Mouse (Mus musculus) layer of hippocampus, postnatal 10 days (tissue): Measurements from ENCODE around the gene 1700030J22Rik. TPM values are rescaled to one million over a fixed set of nuclear protein-coding genes. Genes with fewer than 3 reads are reported as not detected.

Experiments
- DNase-seq, 2 experiments: peaks; one replicate each; pipeline ENCODE4 v3.0.0; 2021; ENCODE audit warnings: low spot score in 2 of 2
- long read RNA-seq: library from polyadenylated mRNA; stranded (forward); transcript quantifications from one replicate; pipeline ENCODE4 v2.0.0, GENCODE M21; 2023
- total RNA-seq, 2 experiments: library from RNA; stranded (reverse); gene quantifications; 2 replicates each; pipeline ENCODE4 v1.2.3; 2021

1700030J22Rik gene
- total RNA-seq: 10 to 100 TPM; 10.2 TPM
- long read RNA-seq, partial matches to known transcripts: 0 of 1 reads
- long read RNA-seq, other reads (novel, unspliced or antisense): 0 of 1 reads

DNA sequence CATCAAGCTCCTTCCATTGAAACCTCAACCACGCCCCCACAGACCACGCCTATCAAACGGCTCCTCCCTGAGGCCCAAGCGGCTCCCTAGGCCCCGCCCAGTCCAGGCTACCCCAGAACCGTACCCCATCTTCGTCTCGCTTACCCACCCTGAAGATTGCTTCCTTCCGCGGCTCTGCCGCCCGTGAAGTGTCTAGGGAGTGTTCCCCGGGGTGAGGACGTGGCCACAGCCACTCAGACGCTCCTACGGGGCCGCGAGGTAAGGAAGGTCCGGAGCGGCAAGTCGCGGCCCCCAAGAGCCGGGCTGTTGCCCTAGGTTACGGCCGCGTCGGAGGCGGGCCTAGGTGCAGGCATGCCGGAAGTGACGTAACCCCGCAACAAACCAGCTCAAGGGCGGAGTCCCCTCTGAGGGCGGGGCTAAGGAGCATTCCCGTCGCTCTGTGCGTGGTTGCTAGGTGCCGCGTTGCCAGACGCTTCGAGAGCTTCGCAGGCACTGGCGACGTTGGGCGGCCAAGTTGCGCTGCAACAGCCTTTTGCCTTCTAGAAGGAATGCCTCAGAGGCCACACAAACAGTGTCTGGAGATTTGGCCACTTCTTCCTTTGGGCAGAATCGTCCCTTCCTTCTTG lies at the start of gene 1700030J22Rik:
TSS of gene 1700030J22Rik (minus strand) at position 329 of the 626 bp plus-strand sequence.
- DNase-seq: peak; percentile 96 to 97

- DNase-seq: no peak
Measured at GRCm38 (mm10) chr8:117027601-117028000, 48.8 kb upstream of the 1700030J22Rik start.

GRCm38 (mm10) chr8:117022297-117022993 lies 43.7 kb upstream of the 1700030J22Rik start:
- DNase-seq: peak in 1 of 2 experiments; percentile 13

DNA sequence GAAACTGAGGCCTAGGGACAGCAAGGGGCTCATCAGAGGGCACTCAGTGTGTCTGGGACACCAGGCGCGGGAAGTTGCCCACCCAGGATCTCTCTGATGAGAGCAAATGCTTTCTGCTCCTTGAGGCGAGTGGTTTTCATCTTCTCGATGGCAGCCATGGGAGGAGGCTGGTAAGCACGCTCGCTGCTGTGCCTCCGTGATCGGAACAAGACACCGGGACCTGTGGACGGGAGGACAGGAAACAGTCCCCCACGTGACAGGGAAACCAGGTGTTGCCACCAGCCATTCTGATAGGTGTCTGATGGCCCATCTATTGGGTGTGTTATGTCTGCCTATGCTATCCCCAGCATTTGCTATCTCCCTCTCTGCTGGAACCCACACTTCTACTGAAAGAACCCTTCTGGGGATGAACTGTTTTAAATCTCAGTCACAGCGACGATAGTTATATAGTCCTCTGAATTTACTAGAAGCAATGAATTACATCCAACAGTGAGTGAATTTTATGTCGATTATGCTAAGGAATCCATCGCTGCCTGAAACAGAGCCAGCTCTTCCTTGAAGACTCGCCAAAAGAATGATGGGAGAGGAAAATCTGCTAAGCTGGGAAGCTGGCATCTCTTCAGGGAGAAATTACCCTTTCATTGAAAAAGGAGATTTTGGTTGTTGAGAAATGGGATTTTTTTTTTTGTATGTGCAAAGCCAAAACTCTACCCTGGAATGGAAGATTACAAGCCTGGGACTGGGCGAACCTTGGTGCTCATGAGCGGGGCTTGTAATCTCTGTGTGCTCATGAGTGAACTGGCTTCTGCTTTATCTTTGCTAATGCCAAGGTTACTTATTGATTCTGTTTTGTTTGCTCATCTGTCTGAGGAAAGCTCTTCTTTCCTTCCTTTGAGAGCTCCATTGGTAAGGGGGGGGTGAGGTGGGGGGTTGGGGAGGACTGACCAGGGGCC lies 40.8 kb upstream of the 1700030J22Rik start:
- peak; percentile 19 to 39 for DNase-seq

DNA sequence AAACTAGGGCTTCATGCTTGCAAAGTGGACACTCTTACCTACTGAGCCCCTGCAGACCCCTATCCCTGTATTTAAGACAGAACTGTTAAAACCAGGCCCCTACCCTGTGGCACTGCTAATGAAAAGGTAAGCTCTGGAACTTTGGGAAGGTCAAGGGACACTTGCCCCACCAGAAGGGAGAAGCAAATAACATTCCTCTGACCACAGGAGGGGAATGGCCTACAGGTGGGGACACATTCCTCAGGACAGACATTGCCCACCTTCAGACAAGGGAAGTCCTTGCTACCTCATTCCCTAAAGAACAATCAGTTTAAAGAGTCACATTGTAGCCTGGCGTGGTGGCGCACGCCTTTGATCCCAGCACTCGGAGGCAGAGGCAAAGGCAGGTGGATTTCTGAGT lies 39.1 kb upstream of the 1700030J22Rik start:
- no peak for DNase-seq

- DNase-seq: no peak
Measured at GRCm38 (mm10) chr8:117017006-117017405, 38.2 kb upstream of the 1700030J22Rik start.

- DNase-seq: no peak
Measured at GRCm38 (mm10) chr8:117015670-117016069, 36.9 kb upstream of the 1700030J22Rik start.

GRCm38 (mm10) chr8:117011366-117011765 lies 32.6 kb upstream of the 1700030J22Rik start:
- no peak for DNase-seq

DNA sequence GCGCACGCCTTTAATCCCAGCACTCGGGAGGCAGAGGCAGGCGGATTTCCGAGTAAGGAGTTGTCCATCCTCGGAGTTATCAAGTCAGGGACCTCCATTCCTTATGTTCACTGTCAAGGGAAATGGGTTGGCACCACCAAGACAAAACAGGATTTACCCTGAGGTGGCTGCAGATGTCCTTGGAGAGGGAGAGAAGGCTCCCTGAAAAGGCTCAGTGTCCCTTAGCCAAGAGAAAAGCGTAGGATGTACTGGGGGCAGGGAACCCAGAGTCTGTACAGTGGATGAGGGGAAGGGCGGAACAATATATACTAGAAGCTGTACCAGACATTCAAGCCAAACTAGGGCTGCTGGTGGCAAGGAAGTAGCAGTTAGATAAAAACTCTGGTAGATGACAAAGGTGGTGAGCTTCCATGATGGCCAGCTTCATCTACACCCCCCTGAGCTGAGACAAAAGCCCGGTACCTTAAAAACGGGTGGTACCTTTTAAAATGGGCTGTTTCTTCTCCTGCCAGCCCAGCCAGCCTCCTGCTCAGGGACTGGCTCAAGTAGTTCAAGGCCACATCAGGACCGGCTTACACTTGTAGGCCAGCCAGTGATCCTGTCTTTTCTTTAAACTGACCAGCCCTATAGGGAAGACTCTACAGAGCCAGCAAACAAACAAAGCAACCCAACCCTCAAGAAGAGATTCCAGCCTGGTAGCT lies 15.4 kb upstream of the 1700030J22Rik start:
- DNase-seq: no peak

GRCm38 (mm10) chr8:116993095-116993867 lies 14.5 kb upstream of the 1700030J22Rik start, which contains the start of gene Gcsh:
Gene Gcsh (minus strand): TSS chr8:116993537.
- peak; percentile 95 to 97 for DNase-seq

- no peak for DNase-seq
Measured at GRCm38 (mm10) chr8:116992176-116992971, 13.6 kb upstream of the 1700030J22Rik start.

- DNase-seq: no peak
Measured at GRCm38 (mm10) chr8:116991241-116991640, 12.5 kb upstream of the 1700030J22Rik start.

DNA sequence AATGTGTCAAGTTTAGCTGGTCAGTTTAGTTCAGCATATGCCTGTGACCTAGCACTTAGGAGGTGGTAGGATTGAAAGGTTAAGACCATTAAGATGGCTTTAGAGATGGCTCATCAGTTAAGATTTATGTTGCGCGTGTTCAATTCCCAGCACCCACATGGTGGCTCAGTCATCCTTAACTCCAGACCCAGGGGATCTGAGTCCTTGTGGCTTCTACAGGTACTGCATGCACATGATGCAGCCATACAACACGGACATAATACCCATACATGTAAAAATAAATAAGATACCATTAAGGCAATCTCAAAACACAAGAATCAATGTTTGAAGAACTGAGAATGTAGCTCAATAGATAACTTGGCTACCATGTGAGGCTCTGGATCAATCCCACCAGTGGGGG lies 11.1 kb upstream of the 1700030J22Rik start:
- DNase-seq: no peak

DNA sequence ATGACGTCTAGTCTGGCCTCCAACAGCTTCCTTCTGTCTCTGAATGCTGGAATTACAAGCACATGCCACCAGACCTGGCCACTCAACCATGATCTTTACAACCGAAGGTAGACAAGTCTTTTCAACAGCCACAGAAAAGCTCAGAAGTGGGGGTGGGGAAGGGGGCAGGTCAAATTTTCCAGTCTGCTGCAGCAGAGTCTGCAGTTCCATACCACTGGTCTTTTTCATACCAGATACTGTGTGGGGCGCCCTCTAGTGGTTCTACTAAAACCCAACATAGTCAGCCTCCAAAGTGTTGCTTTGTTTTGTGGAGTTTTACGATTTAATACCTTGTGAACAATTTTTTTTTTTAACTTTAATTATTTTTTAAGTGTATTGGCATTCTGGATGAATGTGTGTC lies 1.4 kb upstream of the 1700030J22Rik start:
- peak; percentile 61 to 70 for DNase-seq

GRCm38 (mm10) chr8:116978052-116978451 lies 707 bp downstream of the 1700030J22Rik start:
- peak in 1 of 2 experiments; percentile 14 for DNase-seq

- no peak for DNase-seq
Measured at GRCm38 (mm10) chr8:116975606-116976005, 3.2 kb downstream of the 1700030J22Rik start.

GRCm38 (mm10) chr8:116975066-116975465 lies 3.7 kb downstream of the 1700030J22Rik start:
- DNase-seq: no peak

DNA sequence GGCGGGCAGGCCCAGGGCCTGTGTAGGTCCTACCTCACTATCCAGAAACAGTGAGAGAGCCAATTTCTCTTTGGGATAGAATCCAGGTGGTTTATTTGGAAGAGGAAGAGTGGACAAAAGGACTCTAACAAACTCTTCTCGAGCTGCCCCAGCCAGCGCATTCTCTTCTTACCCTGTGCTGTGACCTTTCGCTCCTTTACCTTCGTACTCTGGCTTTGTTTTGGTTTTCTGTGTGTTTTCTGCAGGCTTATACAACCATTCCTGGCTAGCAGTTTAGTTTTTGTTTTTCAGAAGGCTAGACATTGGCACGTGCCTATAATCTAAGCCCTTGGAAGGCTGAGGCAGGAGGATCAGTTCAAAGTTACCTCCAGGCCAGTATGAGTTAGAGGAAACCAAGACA lies 9.2 kb downstream of the 1700030J22Rik start:
- no peak for DNase-seq

DNA sequence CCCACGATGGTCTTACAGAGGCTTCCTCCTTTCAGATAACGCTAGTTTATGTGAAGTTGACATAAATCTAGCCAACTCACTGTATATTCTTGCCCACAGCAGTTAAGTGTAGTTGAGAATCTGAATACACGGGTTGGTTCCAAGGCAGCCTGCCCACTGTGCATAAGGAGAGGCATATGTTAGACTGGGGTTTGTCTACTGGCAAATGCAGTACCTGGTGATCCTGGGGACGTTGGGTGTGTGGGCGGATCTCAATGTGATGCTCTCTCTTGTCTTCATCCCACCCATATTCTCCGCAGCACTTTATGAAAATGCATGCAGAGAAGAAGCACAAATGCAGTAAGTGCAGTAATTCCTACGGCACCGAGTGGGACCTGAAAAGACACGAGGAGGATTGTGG lies 24.3 kb downstream of the 1700030J22Rik start:
- peak in 1 of 2 experiments; percentile 40 for DNase-seq
